Mouse (Mus musculus) E14TG2a.4 (cell line): ENCODE measurements around the gene Slc6a6.

Experiments
- H3K27me3 ChIP-seq: 2 replicates; pipeline ENCODE4 v1.6.1; 2014; ENCODE audit warnings: low read length, control low read depth; ENCODE audit not compliant: insufficient read depth
- H3K36me3 ChIP-seq: 2 replicates; pipeline ENCODE4 v1.6.1; 2014; ENCODE audit warnings: low read length, control low read depth; ENCODE audit not compliant: insufficient read depth
- H3K4me1 ChIP-seq: replicated peaks from 2 replicates; pipeline ENCODE4 v1.6.1; 2014; ENCODE audit warnings: low read depth, low read length, control low read depth
- H3K4me3 ChIP-seq: replicated peaks from 2 replicates; pipeline ENCODE4 v1.5.1; 2014; ENCODE audit warnings: mild to moderate bottlenecking, low read length
- H3K9me3 ChIP-seq: 2 replicates; pipeline ENCODE4 v1.6.1; 2014; ENCODE audit warnings: low read length, control low read depth
- CTCF ChIP-seq: conservative IDR thresholded peaks from 2 replicates; pipeline ENCODE4 v1.5.1; 2014; ENCODE audit warnings: low read length
- NANOG ChIP-seq: IDR thresholded peaks from 2 replicates; pipeline ENCODE4 v1.6.1; 2014; ENCODE audit warnings: borderline replicate concordance, low read length, mixed read lengths
- POU5F1 ChIP-seq: IDR thresholded peaks from 2 replicates; pipeline ENCODE4 v1.6.1; 2014; ENCODE audit warnings: low read length, borderline replicate concordance

Gene Slc6a6

DNA sequence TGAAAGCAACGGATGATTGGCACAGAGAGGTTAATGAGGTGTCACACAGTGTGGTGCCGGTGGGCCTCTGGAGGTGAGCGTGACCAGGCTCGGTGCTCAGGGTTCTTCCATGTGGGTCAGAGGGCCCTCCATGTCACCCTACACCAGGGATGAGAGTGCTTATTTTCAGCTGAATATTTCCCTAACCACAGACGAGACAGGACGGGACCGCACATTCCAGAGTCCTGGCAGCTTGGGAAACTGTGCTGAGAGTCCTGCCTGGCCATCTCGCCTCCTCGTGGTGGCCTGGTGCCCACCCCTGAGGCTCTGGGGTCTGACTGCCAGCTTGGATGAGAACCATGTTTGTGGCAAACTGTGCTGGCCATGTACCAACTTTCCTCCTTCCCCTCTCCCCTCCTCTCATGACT is 36.5 kb upstream of the Slc6a6 start:
- Histone ChIP-seq H3K27me3 (peaks cover 22% of the 10 kb centered on the region), H3K4me1 (peaks cover 4% of the 10 kb centered on the region), H3K9me3 (no peaks in the 10 kb centered on the region), H3K36me3 (no peaks in the 10 kb centered on the region), H3K4me3 (no peak overlapping the region)
- TF ChIP-seq POU5F1 (no peak), CTCF (no peak), NANOG (no peak)

DNA sequence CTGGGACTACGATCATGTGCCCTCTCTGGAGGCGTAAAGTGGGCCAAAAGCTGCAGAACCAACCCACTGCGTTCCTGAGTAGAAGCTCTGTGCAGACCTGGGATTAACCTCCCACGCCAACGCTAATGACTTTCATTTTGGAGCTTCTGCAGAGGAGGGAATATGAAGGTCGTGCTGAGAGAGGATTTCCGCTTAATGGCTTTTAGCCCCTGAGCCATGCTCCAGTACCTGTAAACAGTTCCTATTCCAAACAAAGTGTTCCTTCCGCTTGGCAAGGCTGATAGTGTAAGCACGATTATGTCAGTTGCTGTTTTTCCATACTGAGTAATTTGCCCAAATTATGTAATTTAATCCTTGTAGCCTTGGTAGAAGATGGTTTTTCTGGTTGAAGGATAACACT is 33.6 kb upstream of the Slc6a6 start:
- H3K36me3 ChIP-seq = no peaks in the 10 kb centered on the region
- no peaks in the 10 kb centered on the region for H3K9me3 ChIP-seq
- no peaks in the 10 kb centered on the region; the same call in 1 of the 2 replicates for H3K4me1 ChIP-seq
- TF ChIP-seq POU5F1 (no peak), NANOG (no peak), CTCF (no peak)
- peaks cover 25% of the 10 kb centered on the region for H3K27me3 ChIP-seq
- no peak overlapping the region for H3K4me3 ChIP-seq

DNA sequence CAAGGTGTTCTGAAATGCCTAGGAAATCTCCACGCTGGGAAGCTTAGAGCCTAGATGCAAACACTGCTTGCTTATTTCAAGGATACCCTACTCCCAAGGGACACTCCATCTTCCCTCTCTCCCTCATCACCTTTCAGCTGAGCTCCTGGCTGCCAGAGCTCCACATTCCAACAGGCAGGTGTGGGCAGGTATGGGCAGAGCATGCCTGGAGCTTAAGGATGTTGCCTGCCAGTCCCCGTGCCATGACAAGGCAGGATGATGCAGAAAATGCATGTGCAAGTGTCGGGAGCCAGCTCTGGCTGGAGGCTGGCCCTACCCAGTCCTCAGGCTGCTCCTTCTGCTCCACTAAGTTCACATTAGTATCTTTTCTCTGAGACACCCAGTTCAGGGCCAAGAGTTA is 31.6 kb upstream of the Slc6a6 start:
- TF ChIP-seq POU5F1 (no peak), CTCF (no peak), NANOG (no peak)
- H3K27me3 ChIP-seq = peaks cover 25% of the 10 kb centered on the region
- H3K4me3 ChIP-seq = no peak overlapping the region
- H3K4me1 ChIP-seq = peaks cover 11% of the 10 kb centered on the region
- no peaks in the 10 kb centered on the region for H3K36me3 ChIP-seq
- H3K9me3 ChIP-seq = no peaks in the 10 kb centered on the region

DNA sequence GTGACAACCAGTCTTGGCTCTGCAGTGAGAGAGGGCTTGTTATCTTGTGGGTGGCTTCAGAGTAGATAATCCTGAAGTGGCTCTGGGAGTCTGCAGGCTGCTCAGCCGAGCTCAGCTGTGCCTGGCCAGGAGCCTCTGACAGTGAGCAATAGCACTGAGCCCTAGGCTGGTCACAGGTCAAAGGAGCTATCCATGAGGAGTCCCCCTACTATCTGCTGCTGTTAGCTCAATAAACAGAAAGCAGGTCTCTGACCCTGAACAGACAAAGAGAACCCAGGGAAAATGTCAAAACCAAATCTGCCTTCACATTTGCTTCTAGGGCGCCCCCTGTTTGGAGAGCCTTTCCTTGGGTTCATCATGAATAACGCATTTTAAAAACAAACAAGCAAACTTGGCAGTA is 28.6 kb upstream of the Slc6a6 start:
- H3K36me3 ChIP-seq = no peaks in the 10 kb centered on the region
- peaks cover 6% of the 10 kb centered on the region for H3K27me3 ChIP-seq
- H3K4me3 ChIP-seq = no peak overlapping the region
- H3K9me3 ChIP-seq = no peaks in the 10 kb centered on the region
- TF ChIP-seq CTCF (no peak), POU5F1 (no peak), NANOG (no peak)
- peaks cover 27% of the 10 kb centered on the region for H3K4me1 ChIP-seq

DNA sequence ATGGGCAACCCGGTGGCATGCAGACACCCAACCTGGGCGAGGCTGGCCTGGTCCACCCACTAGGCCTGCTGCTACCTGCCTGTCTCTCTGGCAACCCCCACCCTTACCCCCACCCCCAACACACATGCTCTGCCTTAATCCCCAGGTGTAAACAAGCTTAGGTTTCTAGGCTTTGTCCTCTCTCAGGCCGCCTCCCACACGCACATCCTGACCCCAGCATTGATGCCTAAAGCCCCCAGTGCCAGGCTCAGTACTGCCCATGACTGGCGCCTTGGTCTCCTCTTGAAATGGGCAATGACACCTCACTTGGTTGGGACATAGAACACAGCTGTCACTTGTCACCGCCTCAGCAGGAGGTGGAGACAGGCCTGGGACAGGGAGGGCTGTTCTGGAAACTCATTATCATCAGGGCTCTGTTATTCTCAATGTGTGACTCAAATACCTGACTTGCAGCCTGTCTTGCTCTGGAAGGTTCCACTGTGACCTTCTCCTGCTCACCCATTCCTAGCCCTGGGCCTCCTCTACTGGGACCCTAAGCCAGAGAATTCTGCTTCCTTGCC is 27.9 kb upstream of the Slc6a6 start:
- Histone ChIP-seq H3K36me3 (no peaks in the 10 kb centered on the region), H3K27me3 (peaks cover 6% of the 10 kb centered on the region), H3K4me1 (peaks cover 33% of the 10 kb centered on the region), H3K9me3 (no peaks in the 10 kb centered on the region), H3K4me3 (no peak overlapping the region)
- TF ChIP-seq CTCF (no peak), NANOG (no peak), POU5F1 (no peak)

DNA sequence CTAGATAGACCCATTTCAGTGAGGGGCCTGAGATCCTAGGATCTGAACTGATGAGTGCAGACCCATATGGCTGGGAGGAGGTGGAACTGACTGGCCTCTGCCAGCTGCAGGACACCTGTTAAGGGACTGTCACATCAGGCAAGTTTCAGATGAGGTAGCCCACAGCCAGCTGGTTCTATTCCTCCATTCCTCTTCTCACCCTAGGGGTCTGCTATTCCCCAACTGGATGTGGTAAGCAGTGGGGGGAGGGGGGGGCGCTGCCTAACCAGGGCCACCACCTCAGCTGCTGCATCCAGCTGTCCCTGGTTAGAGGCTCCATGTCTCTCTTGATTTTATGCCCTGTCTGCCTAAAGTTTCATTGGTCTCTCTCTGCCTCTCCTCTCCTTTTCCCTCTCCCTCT is 25.6 kb upstream of the Slc6a6 start:
- Histone ChIP-seq H3K4me3 (no peak overlapping the region), H3K9me3 (no peaks in the 10 kb centered on the region), H3K36me3 (no peaks in the 10 kb centered on the region), H3K4me1 (peaks cover 36% of the 10 kb centered on the region), H3K27me3 (peaks cover 3% of the 10 kb centered on the region)
- TF ChIP-seq POU5F1 = no peak

DNA sequence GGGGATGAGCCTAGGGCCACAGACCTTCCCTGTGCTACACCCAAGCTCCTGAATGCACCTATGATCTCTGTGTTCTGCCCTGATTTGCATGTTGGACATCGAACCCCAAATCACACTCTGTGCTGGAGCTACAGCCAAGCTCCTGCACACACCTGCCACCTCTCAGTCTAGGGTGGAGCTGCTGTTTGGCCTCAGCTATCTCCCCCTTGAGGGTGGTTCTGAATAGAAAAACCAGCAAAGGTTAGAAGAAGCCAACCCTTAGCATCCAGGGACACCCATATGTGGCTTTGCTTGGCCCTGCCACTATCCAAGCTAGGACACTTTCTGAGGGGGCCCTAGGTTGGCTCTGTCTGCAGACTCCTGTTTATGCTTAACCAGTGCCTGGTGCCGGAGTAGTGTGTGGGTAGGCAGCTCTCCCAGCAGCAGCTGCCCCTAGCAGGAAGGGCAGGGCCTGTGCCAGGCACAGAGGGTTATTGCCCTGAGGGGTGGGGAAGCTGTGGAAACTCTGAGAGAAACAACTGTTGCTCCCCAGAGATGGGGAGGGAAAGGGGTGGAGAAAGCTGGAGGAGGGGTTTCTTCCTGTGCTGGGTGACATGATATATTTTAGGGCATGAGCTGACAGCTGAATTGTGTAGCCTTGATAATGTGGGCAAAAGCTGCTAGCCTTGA is 23.9 kb upstream of the Slc6a6 start:
- Histone ChIP-seq H3K4me3 (no peak overlapping the region), H3K36me3 (no peaks in the 10 kb centered on the region), H3K27me3 (no peaks in the 10 kb centered on the region), H3K4me1 (peaks cover 50% of the 10 kb centered on the region), H3K9me3 (no peaks in the 10 kb centered on the region)
- no peak for TF ChIP-seq CTCF
- no peak for TF ChIP-seq NANOG
- TF ChIP-seq POU5F1 = no peak

DNA sequence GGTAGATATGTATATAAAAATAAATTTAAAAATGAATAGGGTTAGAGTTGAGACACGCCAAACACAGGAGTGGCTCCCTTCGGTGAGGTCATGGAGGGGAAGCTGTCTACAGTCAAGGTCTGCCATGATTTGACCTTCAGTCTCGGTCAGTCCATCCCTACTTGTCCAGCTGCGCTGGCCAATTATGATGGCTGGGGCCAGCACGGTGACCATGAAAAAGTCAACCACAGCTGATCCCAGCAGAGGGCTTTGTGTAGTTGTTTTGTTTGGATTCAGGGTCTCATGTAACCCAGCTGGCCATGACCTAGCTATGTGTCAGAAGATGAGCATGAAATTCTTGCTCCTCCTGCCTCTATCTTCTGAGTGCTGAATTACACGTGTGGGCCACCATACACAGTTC is 21.6 kb upstream of the Slc6a6 start:
- Histone ChIP-seq H3K36me3 (no peaks in the 10 kb centered on the region), H3K9me3 (no peaks in the 10 kb centered on the region), H3K4me1 (peaks cover 61% of the 10 kb centered on the region), H3K27me3 (no peaks in the 10 kb centered on the region), H3K4me3 (no peak overlapping the region)
- TF ChIP-seq CTCF (no peak), NANOG (no peak), POU5F1 (no peak)

DNA sequence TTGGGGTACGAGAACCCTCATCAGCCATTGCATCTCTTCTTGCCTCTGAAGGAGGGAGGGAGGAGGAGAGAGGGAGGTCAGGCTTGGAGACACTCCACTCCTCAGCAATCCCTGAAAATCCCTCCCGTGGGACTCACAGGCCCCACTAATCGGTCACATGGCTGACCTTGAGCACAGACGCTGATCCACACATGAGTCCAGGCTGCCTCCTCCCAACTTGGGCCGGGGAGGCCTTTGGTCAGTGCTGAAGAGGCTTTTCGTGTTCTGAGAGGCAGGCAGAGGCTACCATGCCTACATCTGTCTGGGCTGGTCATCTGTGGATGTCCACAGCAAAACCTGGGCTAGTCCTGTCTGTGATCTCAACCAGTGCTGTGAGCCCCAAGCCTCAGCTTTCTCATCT is 20.2 kb upstream of the Slc6a6 start:
- H3K4me1 ChIP-seq = peaks cover 72% of the 10 kb centered on the region
- H3K4me3 ChIP-seq = no peak overlapping the region
- TF ChIP-seq CTCF (no peak), POU5F1 (no peak), NANOG (no peak)
- H3K9me3 ChIP-seq = no peaks in the 10 kb centered on the region
- no peaks in the 10 kb centered on the region for H3K27me3 ChIP-seq
- H3K36me3 ChIP-seq = no peaks in the 10 kb centered on the region
